Mouse (Mus musculus): Measurements from ENCODE around the gene Adgre5. TPM values are rescaled to one million over a fixed set of nuclear protein-coding genes. Genes with fewer than 3 reads are reported as not detected.

Gene Adgre5
- polyA plus RNA-seq, 1 experiment, result 21.3 TPM

DNA sequence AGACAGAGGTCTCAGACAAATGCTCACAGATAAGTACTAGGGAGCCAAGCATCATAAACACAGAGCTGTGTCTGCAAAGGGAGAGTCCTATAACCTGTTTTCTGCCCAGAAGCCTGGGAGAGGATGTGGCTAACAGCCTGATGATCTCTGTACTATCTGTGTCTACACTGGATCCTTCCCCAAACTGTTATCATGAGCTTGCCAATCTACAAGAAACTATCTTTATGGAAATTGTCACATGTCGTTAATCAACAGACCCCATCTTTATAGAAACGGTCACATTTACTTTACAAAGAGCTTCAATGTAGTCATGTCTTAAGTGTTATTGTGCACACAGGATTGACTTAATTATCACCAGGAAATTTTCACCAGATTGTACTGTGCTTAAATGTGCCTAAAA is 29.5 kb upstream of the Adgre5 start:
- DNase-seq (ENCODE audit: low read depth), result no peak
- no peak for TF ChIP-seq CTCF (IDR thresholded peaks at IDR 0.05; ENCODE audit: borderline replicate concordance, extremely low read depth, insufficient read depth, insufficient read length)
- TF ChIP-seq POLR2A (IDR thresholded peaks at IDR 0.05; ENCODE audit: borderline replicate concordance, extremely low read depth, insufficient read depth, insufficient read length, poor library complexity, severe bottlenecking), result no peak

DNA sequence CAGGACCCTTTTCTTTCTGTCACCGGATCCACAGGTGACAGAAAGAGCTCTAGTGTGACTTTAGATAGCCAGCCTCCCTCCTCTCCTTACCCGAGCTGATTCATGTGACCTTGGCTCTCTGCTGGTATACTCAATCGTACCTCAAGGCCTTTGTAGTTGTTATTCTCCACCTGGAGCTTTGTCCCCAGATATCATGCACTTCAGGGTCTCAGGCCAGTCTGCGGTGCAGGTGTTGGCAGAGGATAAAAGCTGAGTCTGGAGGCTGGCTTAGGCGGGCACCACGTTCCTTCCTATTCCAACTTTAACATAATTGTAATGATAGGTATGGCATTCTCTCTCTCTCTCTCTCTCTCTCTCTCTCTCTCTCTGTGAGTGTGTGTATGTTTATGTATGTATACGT is 28.6 kb upstream of the Adgre5 start:
- no peak for DNase-seq (ENCODE audit: low read depth)

GRCm38 (mm10) chr8:83768526-83768925 is 27.4 kb upstream of the Adgre5 start:
- no peak for DNase-seq (ENCODE audit: low read depth)
- TF ChIP-seq CTCF (IDR thresholded peaks at IDR 0.05; ENCODE audit: borderline replicate concordance, extremely low read depth, insufficient read depth, insufficient read length), result no peak
- TF ChIP-seq POLR2A (IDR thresholded peaks at IDR 0.05; ENCODE audit: borderline replicate concordance, extremely low read depth, insufficient read depth, insufficient read length, poor library complexity, severe bottlenecking), result no peak

More for the DNA sequence above, 28.6 kb upstream of the Adgre5 start:
- no peak for TF ChIP-seq CTCF (IDR thresholded peaks at IDR 0.05; ENCODE audit: borderline replicate concordance, extremely low read depth, insufficient read depth, insufficient read length)
- no peak for TF ChIP-seq POLR2A (IDR thresholded peaks at IDR 0.05; ENCODE audit: borderline replicate concordance, extremely low read depth, insufficient read depth, insufficient read length, poor library complexity, severe bottlenecking)

GRCm38 (mm10) chr8:83767442-83767841 is 26.3 kb upstream of the Adgre5 start:
- no peak for DNase-seq (ENCODE audit: low read depth)
- TF ChIP-seq CTCF (IDR thresholded peaks at IDR 0.05; ENCODE audit: borderline replicate concordance, extremely low read depth, insufficient read depth, insufficient read length) (no peak), POLR2A (IDR thresholded peaks at IDR 0.05; ENCODE audit: borderline replicate concordance, extremely low read depth, insufficient read depth, insufficient read length, poor library complexity, severe bottlenecking) (no peak)

GRCm38 (mm10) chr8:83765663-83766062 is 24.5 kb upstream of the Adgre5 start:
- TF ChIP-seq POLR2A (IDR thresholded peaks at IDR 0.05; ENCODE audit: borderline replicate concordance, extremely low read depth, insufficient read depth, insufficient read length, poor library complexity, severe bottlenecking), result no peak
- TF ChIP-seq CTCF (IDR thresholded peaks at IDR 0.05; ENCODE audit: borderline replicate concordance, extremely low read depth, insufficient read depth, insufficient read length), result no peak
- no peak for DNase-seq (ENCODE audit: low read depth)

DNA sequence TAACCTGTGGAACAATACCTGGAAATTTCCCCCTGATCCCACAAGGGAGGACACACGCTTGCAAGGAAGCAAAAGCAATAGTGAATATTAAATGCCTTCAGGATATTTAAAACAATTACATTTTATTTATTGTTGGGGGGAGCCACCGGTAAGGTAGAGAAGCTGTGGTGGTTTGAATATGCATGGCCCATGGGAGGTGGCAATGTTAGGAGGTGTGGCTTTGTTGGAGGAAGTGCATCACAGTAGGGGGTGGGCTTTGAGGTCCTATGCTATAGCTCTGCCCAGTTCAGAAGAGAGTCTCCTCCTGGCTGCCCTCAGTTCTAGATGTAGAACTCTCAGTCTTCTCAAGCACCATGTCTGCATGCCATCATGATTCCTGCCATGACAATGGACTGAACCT is 23.6 kb upstream of the Adgre5 start:
- DNase-seq (ENCODE audit: low read depth), result no peak
- TF ChIP-seq CTCF (IDR thresholded peaks at IDR 0.05; ENCODE audit: borderline replicate concordance, extremely low read depth, insufficient read depth, insufficient read length), result no peak
- no peak for TF ChIP-seq POLR2A (IDR thresholded peaks at IDR 0.05; ENCODE audit: borderline replicate concordance, extremely low read depth, insufficient read depth, insufficient read length, poor library complexity, severe bottlenecking)

DNA sequence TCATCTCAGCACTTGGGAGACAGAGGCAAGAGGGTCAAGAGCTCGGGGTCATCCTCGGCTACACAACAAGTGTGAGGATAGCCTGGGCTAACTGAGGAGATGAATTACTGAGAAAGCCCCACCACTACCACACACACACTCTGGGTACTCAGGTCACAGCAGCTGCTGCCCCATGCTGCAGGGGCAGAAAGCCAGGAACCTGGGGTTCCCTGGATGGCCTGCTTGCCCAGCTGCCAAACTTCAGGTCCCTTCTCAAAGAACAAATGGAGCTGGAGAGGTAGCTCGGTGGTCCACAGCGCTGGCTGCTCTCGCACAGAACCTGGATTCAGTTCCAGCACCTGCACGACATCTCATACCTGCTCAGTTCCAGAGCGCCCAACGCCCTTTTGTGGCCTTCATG is 23.0 kb upstream of the Adgre5 start:
- TF ChIP-seq CTCF (IDR thresholded peaks at IDR 0.05; ENCODE audit: borderline replicate concordance, extremely low read depth, insufficient read depth, insufficient read length) (no peak), POLR2A (IDR thresholded peaks at IDR 0.05; ENCODE audit: borderline replicate concordance, extremely low read depth, insufficient read depth, insufficient read length, poor library complexity, severe bottlenecking) (no peak)
- DNase-seq (ENCODE audit: low read depth), result no peak

GRCm38 (mm10) chr8:83759231-83759759 is 18.2 kb upstream of the Adgre5 start:
- TF ChIP-seq POLR2A (IDR thresholded peaks at IDR 0.05; ENCODE audit: borderline replicate concordance, extremely low read depth, insufficient read depth, insufficient read length, poor library complexity, severe bottlenecking), result no peak
- no peak for TF ChIP-seq CTCF (IDR thresholded peaks at IDR 0.05; ENCODE audit: borderline replicate concordance, extremely low read depth, insufficient read depth, insufficient read length)
- DNase-seq (ENCODE audit: low read depth), result no peak

DNA sequence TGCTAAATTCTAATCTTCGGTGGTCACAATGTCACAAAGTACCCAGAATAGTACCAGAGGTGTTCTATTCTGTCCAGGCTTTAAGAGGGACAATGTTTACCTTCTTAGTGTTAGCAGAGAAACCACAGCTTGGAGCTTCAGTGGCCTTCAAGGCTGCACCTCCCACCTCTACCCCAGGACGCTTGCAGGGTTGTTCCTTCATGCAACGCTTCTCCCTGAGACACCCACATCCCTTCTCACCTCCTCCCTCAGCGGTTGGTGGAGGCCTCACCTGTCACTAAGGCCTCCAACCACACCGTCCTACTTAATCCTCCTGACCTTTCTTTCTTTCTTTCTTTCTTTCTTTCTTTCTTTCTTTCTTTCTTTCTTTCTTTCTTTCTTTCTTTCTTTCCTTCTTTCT is 17.2 kb upstream of the Adgre5 start:
- TF ChIP-seq POLR2A (IDR thresholded peaks at IDR 0.05; ENCODE audit: borderline replicate concordance, extremely low read depth, insufficient read depth, insufficient read length, poor library complexity, severe bottlenecking) (no peak), CTCF (IDR thresholded peaks at IDR 0.05; ENCODE audit: borderline replicate concordance, extremely low read depth, insufficient read depth, insufficient read length) (no peak)
- DNase-seq (ENCODE audit: low read depth), result no peak

- no peak for DNase-seq (ENCODE audit: low read depth)
- TF ChIP-seq CTCF (IDR thresholded peaks at IDR 0.05; ENCODE audit: borderline replicate concordance, extremely low read depth, insufficient read depth, insufficient read length) (no peak), POLR2A (IDR thresholded peaks at IDR 0.05; ENCODE audit: borderline replicate concordance, extremely low read depth, insufficient read depth, insufficient read length, poor library complexity, severe bottlenecking) (no peak)
Measured at GRCm38 (mm10) chr8:83757084-83757607, 16.0 kb upstream of the Adgre5 start.

DNA sequence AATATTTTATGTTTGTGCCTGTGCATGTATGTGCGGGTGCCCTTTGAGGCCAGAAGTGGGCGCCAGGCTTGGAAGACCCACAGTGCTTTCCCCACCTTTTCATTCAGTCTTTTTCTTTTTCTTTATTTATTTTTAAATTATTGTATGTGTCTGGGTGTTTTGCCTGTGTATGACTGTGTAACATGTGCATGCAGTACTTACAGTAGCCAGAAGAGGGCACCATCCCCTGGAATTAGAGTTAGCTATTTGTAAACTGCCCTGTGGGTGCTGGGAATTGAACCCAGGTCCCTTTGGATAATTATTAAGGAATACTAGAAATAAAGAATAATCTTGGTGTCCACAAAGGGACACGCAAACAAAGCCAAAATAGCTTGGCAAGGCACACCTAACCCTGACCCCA is 15.1 kb upstream of the Adgre5 start:
- no peak for DNase-seq (ENCODE audit: low read depth)
- peak; percentile 26; the same call in 1 of the 2 replicates for TF ChIP-seq CTCF (IDR thresholded peaks at IDR 0.05; ENCODE audit: borderline replicate concordance, extremely low read depth, insufficient read depth, insufficient read length)
- TF ChIP-seq POLR2A (IDR thresholded peaks at IDR 0.05; ENCODE audit: borderline replicate concordance, extremely low read depth, insufficient read depth, insufficient read length, poor library complexity, severe bottlenecking), result no peak

GRCm38 (mm10) chr8:83754149-83754548 is 13.0 kb upstream of the Adgre5 start:
- TF ChIP-seq POLR2A (IDR thresholded peaks at IDR 0.05; ENCODE audit: borderline replicate concordance, extremely low read depth, insufficient read depth, insufficient read length, poor library complexity, severe bottlenecking) (no peak), CTCF (IDR thresholded peaks at IDR 0.05; ENCODE audit: borderline replicate concordance, extremely low read depth, insufficient read depth, insufficient read length) (peak; percentile 33; the same call in 1 of the 2 replicates)
- DNase-seq (ENCODE audit: low read depth), result peak; percentile 26

Data from brain, embryonic 14.5 days (tissue).